Mouse (Mus musculus) adipocyte (in vitro differentiated cells): ENCODE results near the gene Cutal.
"Not testable (repeated sequence)": the region's sequence is repeated elsewhere in the genome, so short reads cannot be mapped to it uniquely, and the experiment has no call there.

Experiments
- DNase-seq: peaks from one replicate; pipeline ENCODE4 v3.0.0-alpha.2; 2016; ENCODE audit warnings: low spot score

The Cutal gene

DNA sequence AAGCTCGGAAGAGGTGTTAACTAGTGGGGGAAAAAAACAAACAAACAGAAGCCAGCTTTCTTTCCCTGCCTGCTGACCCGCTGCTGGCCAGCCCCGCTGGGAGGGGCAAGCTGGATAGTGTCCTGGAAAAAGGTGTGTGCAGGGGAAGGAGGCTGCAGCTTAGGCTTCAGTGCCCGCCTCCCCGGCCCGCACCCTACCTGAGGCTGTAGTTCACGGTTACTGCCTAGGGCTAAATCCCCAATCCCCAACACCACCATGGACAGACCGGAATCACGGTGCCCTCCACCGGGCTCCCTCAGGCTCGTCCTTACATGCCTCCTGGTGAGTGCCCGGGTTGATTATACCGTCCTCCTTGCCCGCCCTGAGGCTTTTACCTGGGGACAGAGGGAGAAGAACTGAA lies at the start of gene Cutal:
Cutal (plus strand) TSS at position 126 of the 400 bp plus-strand sequence.
- DNase-seq, result no peak

DNA sequence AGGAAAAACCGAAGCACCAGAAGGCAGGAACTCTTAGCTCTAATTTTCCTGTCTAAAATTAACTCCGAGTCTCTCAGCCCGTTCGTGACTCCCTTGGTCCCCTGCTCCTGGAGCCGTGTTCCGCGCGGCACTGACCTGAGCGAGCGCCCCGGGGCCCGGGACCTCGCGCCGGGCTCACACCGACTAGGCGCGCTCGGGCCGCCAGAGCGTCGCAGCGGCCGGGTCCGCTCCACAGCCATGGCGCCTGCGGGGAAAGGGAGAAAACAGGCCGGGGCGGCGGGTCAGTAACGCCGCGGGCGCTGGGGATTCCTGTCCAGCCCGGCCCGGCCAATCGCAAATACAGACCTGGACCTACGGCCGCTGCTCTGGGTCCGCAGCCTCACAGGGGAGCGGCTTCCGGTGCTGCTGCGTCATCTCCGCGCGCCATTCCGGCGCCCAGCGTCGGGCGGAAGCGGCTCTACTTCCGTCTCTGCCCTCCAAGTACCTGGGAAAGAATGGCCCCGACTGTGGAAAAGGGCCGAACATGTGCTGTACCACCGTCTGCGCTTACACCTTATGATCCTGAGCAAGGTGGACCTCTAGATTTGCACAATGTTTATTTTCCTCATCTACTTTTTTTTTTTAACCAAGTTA lies 48.3 kb upstream of the Cutal start, which contains the start of gene Fbxw2:
Fbxw2 (minus strand) TSS at position 485 of the 633 bp plus-strand sequence.
- peak; percentile 89 for DNase-seq

DNA sequence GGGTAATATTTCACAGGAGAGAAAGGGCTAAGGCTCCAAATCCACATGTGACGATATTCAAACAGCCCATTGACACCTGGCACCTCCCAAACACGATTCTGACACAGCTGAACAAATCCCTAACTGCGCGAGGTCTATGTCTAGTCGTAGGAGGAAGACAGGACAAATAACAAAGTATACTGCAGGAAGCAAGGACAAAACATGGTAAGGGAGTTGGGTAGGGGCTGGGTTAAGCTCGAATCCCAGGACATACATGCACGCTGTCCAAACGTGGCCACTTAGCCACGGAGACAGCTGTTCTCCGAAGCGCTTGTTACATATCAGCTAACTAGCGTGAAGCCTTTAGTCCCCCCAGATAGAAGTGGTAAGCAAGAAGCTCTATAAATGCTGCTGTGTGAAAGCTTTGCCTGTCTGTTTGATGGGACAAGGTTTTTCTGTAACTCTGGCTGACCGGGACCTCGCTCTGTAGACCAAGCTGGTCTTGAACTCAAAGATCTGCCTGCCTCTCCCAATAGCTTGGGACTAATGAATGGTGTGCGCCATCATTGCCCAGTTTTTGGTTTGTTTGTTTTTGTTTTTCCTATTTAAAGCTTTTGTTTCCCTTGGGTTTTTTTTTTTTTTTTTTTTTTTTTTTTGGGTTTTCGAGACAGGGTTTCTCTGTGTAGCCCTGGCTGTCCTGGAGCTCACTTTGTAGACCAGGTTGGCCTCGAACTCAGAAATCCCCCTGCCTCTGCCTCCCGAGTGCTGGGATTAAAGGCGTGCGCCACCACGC lies 47.5 kb upstream of the Cutal start:
- DNase-seq, result no peak

DNA sequence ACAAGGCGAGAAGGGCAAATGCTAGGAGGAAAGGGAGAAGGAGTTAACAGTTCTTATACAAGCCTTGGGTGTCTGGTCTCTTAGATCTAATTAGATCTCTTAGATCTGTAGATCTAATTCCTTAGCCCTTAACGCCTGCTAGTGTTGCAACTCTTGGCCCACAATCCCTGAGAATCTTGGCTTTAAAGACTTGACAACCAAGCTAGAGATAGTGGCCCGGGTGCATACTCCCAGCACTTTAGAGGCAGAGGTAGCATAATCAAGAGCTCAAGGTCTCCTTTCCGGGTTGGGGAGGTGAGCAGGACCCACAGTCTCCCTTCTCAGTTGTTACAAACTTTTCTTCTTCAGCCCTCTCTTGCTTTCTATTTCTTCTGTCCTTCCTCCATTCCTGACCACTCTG lies 46.6 kb upstream of the Cutal start:
- DNase-seq, result peak; percentile 43

DNA sequence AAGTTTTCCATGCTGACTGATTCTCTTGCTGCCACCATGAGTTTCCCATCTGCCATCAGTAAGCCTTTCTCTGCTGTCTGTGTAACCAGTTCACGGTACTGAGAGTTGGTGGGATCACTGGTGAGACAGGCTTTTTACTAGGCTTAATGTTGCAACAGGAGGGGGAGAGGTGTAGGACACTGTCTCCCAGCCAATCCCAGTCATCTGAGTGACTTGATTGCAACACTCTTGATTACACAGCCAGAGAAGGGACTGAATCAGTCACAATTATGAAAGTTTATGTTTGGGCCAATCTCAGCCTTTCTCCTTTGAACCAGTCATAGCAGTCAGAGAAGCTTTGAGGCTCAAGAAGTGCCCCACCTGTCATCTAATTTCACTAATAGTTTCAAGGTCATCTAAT lies 46.2 kb upstream of the Cutal start:
- DNase-seq, result peak; percentile 83

DNA sequence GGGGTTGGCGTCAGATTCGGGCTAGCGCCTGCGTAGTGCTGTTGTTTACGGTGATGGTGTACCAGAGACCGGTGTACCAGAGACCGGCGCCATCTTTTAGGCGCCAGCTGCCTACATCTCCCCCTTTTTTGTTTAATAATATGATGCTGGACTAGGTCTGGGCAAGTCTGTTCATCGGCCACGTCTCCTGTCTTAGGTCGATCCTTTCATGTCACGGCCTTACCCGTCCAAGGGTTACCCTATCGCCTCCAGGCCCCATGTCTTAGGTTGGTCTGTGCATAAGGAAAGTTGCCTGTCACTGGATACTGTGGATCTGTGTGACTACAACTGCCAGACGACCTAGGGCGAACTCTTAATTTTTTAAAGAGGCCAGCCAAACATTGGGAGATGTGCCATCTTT lies 44.1 kb upstream of the Cutal start:
- not testable (repeated sequence) for DNase-seq

DNA sequence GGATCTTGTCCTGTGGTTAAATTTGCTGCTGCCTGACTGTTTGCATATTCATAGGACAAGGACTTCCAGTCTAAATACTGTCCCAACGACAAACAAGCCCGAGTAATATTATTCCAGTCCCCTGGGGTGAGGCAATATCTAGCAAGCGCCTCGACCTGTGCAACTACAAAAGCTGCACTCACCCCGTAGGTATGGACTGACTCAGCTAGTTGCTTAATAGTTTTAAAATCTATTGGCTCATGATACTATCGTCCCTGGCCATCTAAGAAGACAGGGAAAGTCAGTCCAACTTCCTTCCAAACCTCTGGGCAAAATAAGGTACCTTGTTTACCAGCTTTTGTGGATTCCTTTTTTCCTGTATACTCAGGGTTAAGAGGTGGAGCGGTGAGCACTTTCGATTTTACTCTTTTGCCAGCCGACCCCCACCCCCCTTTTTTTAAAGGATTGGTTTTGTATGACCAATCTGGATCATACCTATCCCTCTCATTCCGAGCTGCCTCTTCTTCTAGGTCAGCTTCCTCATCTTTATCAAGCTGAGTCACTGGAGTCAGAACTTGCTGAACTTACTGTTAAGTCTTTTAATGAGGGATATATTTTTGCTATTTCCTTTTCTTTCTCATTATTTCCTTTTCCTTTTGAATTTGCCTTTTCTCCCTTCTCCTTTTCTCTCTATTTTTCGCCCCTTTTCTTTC lies 41.3 kb upstream of the Cutal start, which contains the start of gene Gm34653:
Gm34653 (plus strand) TSS at position 242 of the 692 bp plus-strand sequence.
- not testable (repeated sequence) for DNase-seq

DNA sequence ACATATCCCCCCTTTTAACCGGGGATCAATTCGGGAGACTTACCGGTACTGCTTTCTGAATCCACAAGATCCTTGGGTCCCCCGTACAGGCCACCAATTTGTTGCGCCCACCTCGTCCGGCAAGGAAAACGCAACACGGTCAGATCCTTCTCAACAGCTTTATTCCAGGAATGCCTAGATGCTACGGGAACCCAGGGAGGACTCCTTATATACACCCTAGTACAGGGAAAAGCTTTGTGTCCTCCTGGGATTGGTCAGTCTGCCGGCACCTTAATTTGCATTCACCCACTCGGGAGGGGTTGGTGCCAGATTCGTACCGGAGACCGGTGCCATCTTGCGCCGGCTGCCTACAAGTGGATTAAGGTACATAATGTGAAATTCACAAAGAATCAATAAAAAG lies 40.6 kb upstream of the Cutal start:
- no peak for DNase-seq

DNA sequence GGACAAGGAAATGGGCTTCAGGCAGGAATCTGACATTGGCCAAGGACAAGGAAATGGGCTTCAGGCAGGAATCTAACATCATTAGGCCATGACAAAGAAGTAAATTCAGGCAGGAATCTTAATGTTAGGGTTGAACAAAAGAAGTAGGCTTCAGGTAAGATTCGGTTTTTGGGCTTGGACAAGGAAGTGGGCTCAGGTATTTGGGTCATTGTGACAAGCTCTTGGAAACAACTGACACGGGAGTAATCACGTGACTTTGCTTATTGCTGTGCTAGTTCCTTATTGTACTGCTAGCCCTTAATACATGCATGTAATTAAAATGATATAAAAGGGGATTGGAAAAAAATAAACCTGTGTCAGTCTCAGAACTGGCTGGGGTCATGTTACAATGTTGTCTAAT lies 38.5 kb upstream of the Cutal start:
- no peak for DNase-seq

DNA sequence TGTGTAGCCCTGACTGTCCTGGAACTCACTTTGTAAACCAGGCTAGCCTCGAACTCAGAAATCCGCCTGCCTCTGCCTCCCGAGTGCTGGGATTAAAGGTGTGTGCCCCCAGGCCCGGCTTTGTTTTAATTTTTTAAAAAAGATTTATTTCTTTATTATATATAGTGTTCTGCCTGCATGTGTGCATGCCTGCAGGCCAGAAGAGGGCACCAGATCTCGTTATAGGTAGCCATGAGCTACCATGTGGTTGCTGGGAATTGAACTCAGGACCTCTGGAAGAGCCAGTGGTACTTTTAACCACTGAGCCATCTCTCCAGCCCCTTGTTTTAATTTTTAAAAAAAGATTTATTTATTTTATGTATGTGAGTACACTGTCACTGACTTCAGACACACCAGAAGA lies 34.1 kb upstream of the Cutal start:
- DNase-seq, result not testable (repeated sequence)

DNA sequence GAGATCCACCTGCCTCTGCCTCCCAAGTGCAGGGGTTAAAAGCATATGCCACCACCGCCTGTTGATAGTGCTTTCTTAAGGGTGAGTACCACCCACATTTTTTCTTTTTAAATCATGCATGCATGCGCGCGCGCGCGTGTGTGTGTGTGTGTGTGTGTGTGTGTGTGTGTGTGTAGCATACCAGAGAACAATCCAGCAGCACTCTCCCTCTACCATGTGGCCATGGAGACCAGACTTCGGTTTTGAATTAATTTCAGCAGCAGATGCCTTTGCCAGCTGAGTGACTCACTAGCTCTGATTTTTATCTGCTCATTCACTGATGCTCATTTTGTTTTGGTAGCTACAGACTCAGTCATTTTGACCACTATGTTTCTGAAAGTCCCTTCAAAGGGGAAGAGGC lies 32.5 kb upstream of the Cutal start:
- DNase-seq, result no peak

DNA sequence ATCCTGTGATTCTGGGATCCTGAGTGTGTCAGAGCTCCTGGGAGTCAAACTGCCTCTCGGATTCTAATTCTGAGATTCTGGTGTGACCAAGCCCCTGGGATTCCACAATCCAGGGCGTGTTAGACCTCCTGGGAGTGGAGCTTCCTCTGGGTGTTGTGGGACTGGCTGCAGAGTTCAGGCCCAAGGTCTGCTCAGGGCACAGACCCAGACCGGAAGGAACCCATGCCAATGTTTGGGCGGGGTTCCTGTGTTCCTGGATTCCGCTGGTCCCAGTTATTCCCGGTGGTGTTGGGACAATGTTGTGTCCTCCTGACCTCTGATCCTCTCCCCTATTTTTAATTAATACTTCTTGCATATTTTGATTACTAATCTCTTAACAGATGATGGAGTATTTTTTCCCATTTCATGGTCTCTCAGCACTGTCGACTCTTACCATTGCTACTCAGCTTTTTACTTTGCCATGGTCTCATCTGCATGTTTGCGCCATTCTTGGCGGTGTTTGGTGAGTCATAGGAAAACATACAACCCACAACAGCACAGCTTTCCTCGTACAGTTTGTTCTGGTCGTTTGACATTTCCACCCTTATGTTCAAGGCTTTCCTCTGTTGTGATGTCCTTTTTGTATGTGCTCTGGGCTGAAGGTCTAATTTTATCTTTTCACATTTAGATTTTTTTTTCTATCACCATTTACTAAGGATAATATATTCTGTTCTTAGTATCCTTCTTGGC lies 30.8 kb upstream of the Cutal start:
- DNase-seq, result no peak

DNA sequence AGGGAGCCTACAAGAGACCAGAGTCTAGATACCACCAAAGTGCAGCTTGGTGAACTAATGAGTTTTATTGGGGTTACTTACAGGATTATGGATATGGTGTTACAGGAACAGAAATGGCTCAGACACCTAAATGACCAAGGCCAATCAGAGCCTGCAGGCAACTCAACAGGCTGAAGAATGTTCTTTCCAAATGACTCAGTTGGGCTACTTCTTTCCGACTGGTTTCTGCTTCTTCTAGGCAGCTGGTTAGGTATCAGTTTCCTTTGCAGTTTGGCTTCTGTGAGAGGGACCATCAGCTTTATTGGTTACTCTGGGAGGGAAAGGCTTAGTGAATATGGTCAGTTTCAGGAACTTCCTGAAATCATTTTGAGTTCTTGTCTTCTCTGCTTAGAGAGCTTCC lies 26.5 kb upstream of the Cutal start:
- no peak for DNase-seq

DNA sequence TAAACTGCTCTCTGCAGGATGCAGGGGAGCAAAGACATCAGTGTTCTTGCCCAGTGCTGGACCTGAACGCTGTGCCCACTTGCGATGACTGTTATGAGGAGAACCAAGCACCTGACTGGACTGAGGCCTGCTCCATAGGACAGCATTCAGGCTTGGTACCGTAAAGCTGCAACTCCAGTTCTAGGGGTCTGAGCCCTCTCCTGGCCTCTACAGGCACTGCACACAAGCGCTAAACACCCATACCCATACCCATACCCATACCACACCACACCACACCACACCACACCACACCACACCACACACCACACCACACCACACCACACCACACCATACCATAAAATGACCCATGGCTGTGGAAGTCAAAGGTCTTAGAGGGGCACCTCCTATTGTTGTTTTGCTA lies 18.9 kb upstream of the Cutal start:
- no peak for DNase-seq

DNA sequence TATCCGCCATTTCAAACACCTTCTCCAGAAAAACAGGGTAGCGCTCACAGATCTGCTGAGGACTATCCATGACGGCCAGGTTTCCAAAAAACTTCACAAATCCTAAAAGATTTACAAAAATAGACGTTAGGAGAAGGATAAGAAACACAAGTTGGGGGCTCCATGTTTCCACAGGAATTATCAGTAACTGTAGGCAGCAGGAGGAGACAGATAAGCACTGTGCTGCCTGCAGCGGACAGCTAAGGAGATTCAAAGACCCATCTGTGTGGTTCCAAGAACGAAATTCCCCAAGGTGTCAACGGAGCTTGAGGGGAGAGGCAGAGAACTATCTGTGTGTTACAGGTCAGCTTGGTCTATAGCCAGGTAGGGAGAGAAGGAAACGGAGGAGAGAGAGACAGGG lies 16.5 kb upstream of the Cutal start:
- DNase-seq, result no peak

DNA sequence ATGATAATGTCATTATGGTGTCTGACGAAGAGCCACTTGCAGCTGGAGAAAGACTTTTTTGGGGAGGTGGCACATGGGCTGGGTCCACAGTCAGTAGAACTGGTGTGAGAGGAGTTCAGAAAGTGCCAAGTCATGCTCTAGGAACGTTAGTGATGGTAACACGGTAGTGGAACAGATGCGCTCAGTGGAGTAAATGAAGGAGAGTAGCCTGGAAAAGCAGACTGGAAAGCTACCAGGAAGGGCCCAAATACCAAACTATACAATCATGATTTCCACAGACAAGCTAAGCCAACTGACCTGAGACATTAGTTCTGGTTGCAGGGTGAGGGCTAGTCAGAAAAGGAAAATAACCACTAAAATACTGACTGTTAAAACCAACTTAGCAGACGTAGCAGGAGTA lies 4.5 kb upstream of the Cutal start:
- DNase-seq, result peak; percentile 55

DNA sequence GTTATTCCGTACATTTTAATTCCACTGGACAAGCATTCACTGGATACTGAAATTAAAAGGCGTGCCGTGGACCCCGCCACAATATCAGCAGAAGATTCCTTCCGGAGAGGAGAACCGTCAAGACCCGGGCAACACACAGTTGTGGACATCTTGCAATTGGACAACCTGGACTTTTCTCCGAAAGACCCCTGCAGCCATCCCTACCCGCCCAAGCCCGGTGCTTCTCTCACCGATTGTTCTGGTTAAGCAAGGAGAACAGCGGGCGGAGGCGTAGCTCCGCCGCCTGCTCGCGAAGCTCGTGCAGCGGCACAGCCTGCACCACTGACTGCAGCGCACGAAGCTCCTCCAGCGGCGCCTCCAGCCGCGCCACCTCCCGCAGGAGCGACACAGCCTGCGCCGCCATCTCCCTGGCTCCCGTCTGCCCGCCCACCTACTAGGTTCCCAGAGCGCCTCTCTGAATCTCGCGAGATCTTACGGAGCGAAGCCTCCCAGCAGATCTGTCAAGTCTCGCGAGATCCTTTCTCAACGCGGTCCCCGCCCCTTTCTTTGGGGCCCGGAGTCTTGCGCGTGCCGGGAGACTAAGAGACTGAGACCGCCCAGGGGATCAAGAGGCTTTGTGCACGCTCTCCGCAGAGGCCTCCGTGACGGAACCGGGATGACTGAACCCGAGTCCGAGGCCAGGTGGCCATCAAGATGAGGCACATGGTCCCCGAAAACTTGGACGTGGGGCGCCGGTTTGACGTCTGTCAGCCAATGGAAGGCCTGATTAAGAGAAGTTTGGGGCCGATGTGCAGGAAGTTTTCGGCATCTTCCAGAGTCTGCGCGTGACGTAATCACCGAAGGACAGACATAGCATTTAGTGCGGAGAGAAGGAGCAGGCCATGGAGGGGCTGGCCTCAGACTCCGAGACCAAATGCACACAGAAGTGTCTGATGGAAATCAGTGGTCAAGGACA lies 3.4 kb upstream of the Cutal start:
- DNase-seq, result peak; percentile 100

DNA sequence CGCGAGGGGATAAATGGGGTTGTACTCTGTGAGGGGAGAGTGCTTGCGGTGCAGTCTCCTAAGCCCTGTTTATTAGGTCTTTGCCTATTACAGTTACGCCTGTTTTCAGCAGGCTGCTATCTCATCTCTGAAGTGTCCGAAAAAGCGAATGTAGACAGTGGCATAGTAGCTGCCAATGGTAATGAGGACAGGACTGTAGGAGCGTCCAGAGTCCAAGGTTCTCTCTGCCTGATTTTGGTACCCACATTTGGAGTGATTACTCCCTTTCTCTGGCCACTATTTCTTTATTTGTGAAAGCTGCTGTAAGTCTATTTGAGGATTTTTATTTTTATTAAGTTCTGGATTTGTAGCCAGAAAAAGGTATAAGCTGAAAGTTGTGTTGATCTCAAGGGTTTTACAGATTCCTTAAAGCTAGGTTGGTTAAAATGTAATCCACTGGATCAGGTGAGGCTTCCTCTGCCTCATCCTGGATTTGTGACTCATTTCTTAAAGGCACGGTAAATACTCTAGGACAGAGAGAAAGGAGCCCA lies 685 bp downstream of the Cutal start, which contains the start of gene Psmd5:
Psmd5 (minus strand) TSS at position 153 of the 530 bp plus-strand sequence.
- no peak for DNase-seq

DNA sequence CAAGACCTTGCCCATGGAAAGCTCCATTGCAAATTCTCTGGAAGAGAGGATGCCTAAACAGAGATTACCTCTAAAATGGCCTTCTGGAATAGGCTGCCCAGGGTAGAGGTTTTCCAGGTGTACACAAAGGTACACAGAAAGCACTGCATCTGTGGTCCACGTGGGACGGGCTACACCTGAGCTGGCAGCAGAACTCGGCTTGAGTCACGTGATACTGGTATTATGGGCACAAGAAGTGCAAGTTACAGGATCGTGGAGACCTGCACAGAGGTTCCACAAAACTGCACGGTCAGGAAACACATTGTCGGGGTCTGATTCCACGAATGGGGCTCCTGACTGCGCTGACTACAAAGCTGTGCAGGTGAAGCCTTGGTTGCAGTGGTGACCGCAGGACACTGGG lies 5.9 kb downstream of the Cutal start:
- no peak for DNase-seq

DNA sequence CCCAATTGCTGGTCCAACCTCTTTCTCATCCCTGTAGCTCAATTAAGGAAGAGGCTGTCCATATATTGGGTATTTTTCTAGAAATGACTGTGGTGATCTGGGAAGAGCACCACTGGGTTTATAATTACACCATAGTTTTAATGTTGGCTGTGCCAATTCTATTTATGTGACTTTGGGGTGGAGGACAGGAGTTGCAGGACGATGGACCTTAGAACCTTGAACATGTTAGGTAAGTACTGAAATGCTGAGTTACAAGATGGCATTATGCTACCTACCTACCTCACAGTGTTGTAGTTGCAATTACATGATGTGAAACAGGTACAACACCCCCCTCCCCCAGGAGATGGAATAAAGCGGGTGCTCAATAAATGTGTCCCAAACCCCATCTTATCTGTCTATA lies 8.6 kb downstream of the Cutal start:
- DNase-seq, result no peak

DNA sequence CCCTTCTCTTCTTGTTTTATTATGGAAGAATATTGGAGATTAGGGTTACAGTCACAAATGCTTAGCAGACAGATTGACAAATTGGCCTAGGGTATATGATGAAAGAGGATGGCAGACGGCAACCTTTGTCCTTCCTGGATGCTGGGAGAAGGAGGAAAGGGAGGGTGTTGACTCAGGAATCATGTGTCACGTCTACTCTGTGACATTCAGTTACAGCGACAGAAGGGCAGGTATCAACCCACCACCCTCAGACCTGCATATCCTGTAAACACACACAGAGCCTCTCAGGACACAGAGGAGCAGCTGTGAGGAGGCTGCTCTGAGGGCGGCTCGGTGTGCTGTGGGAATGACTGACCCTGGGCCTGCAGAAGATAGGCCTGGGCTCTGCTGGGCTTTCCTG lies 9.0 kb downstream of the Cutal start:
- DNase-seq, result no peak
